Mouse (Mus musculus) cerebellum, adult 2 months (tissue): Measurements from ENCODE around the gene Tcf12.

Source experiments
- CTCF ChIP-seq: fragments of 200-500 bp; IDR thresholded peaks from 2 replicates; pipeline ENCODE4 v1.5.1; 2011; ENCODE audit warnings: low read depth, mild to moderate bottlenecking, control low read depth, low read length, moderate library complexity, borderline replicate concordance; ENCODE audit not compliant: insufficient read depth
- POLR2A ChIP-seq: fragments of 200-500 bp; IDR thresholded peaks from 2 replicates; pipeline ENCODE4 v1.6.1; 2011; ENCODE audit warnings: low read length, control low read depth, borderline replicate concordance; ENCODE audit not compliant: insufficient read depth

DNA sequence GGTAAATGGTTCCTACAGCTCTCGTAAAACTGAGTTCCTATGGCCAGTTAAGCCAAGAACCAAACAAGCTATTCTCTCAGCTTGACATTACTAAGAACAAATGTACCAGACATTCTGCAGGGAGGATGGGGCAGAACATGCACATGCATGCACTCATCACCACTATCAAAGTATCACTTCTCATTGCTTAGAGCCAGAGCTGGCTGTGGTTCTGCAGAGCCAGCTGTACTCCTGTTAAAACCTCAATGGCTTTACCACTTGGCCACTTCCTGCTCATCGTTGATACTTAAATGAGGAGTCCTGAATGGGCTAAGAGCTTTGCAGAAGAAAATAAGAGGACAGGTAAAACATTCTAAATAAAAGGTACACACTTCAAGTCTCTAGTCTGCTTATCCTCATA is 14.6 kb downstream of the Tcf12 start:
- no peak for TF ChIP-seq CTCF
- TF ChIP-seq POLR2A = no peak
